Mouse (Mus musculus): ENCODE results near the gene Dbx2. TPM values are rescaled to one million over a fixed set of nuclear protein-coding genes. Genes with fewer than 3 reads are reported as not detected.

Gene Dbx2
- polyA plus RNA-seq, 1 experiment from 2014 or later: not detected

DNA sequence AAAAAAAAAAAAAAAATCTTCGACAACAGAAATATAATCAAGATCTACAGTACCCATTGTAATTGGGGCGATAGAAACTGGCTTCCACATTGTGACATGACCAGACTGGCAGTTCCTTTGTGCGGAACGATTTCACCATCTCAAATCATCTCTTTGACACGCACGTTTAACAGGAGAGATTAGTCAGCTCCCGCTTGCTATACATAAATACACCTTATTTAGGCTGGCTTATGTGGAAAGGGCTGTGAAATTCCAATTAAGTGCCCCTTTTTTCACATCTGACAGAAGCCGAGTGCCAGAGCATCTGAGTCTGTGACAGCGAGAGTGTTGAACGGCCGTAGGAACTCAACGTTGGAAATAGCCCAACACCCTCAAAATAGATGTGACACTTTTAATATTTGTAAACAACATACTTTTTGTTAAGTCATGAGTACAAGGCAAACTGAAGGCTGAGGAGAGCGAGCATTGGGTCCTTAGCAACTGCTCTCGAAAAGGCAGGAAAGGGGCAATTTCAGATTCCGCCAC, 12.2 kb downstream of the Dbx2 start:
- Histone ChIP-seq H3K9me3 (ENCODE audit: control insufficient read depth, low read length) (no peaks in the 10 kb centered on the region), H3K27ac (replicated peaks) (no peak overlapping the region), H3K4me1 (replicated peaks; ENCODE audit: control insufficient read depth, insufficient read depth) (no peaks in the 10 kb centered on the region), H3K27me3 (ENCODE audit: control insufficient read depth, insufficient read depth, low read length) (no peaks in the 10 kb centered on the region), H3K4me2 (replicated peaks; ENCODE audit: low read depth) (no peak overlapping the region), H3K36me3 (ENCODE audit: control insufficient read depth, insufficient read depth, low read length) (no peaks in the 10 kb centered on the region), H3K4me3 (ENCODE audit: low read depth, low read length) (no peak overlapping the region), H3K9ac (ENCODE audit: low read length) (no peak overlapping the region)
- TF ChIP-seq EP300 (optimal IDR thresholded peaks at IDR 0.05) (no peak), CTCF (IDR thresholded peaks at IDR 0.05; ENCODE audit: low read depth) (no peak)
- ATAC-seq (ENCODE audit: low FRiP score, low TSS enrichment) (no peak), DNase-seq (ENCODE audit: low spot score) (no peak)
- WGBS: 69% methylated on average over 15 of the region's 15 CpGs

DNA sequence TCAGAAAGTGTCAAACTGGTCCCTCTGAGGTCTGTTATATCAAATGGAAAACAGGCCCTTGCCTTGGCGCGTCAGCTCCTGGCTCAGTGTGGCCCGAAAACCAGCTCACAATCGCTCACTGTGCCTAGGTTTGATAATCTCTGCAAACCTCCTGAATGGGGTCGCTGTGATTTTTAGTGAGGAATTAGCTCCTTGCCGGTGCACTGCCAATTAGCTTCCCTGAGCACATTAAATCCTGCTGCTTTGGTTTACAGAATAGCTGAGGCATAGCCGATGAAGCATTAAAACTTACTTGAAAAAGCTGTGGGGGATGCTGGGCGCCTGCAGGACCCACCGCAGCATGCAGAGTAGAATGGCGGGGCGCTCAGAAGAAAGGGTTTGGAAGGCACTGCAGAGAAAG, 15.4 kb downstream of the Dbx2 start:
- no peaks in the 10 kb centered on the region for H3K9me3 ChIP-seq (ENCODE audit: control insufficient read depth, low read length)
- H3K4me1 ChIP-seq (replicated peaks; ENCODE audit: control insufficient read depth, insufficient read depth): no peaks in the 10 kb centered on the region
- no peaks in the 10 kb centered on the region for H3K36me3 ChIP-seq (ENCODE audit: control insufficient read depth, insufficient read depth, low read length)
- H3K4me2 ChIP-seq (replicated peaks; ENCODE audit: low read depth): no peak overlapping the region
- 36% methylated on average over 11 of the region's 11 CpGs for WGBS
- TF ChIP-seq CTCF (IDR thresholded peaks at IDR 0.05; ENCODE audit: low read depth) (no peak), EP300 (optimal IDR thresholded peaks at IDR 0.05) (no peak)
- no peak for DNase-seq (ENCODE audit: low spot score)
- H3K27ac ChIP-seq (replicated peaks): no peak overlapping the region
- H3K27me3 ChIP-seq (ENCODE audit: control insufficient read depth, insufficient read depth, low read length): no peaks in the 10 kb centered on the region
- H3K9ac ChIP-seq (ENCODE audit: low read length): no peak overlapping the region
- no peak for ATAC-seq (ENCODE audit: low FRiP score, low TSS enrichment)
- H3K4me3 ChIP-seq (ENCODE audit: low read depth, low read length): no peak overlapping the region

DNA sequence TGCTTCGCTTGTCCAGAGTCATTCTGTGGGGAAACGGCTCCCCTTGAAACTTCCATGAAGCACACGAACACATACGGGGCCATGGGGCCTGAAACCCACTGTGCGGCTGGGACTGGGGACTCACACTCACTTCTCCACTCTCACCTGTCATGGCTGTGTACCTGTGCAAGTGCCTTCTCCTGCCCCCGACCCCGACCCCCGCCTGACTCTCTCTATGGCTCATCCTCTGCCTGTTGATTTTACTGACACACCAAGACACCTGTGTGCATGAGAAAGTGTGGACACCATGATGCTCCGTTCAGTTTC, 16.0 kb downstream of the Dbx2 start:
- ATAC-seq (ENCODE audit: low FRiP score, low TSS enrichment): no peak

DNA sequence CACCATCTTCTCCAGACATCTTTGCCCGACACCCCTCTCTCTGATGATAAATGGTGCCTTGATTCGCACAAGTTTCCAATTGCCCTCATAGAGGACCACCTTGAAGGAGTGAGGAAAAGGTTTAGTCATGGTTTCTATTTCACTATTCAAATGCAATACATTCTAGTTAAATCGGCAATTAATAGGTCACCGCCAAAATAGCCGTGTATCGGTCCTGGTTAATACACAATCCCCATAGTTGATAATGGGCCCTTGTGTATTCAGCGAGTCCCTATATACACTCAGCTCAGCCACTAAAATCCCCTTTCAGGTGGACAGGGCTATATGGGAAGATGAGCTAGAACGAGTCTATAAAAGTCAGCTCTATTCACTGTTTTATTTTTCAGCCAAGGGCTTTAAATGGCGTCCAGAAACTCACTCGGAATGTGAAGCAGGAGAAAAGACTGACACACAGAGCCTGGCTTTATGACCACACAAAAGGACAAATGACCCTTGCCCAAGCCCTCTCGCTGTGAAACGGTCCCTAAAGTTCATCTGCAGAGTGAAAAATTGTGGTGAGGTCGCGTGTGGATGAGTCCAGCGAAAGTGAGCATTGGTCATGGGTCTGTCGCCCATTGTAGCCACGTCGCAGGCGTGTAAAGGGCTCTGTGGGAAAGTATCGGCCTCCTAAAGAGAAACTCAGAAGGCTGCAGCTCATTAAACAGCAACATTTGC, 16.5 kb downstream of the Dbx2 start:
- H3K36me3 ChIP-seq (ENCODE audit: control insufficient read depth, insufficient read depth, low read length): no peaks in the 10 kb centered on the region
- H3K4me1 ChIP-seq (replicated peaks; ENCODE audit: control insufficient read depth, insufficient read depth): no peaks in the 10 kb centered on the region
- H3K4me3 ChIP-seq (ENCODE audit: low read depth, low read length): no peak overlapping the region
- no peak for ATAC-seq (ENCODE audit: low FRiP score, low TSS enrichment)
- H3K9ac ChIP-seq (ENCODE audit: low read length): no peak overlapping the region
- no peak overlapping the region for H3K4me2 ChIP-seq (replicated peaks; ENCODE audit: low read depth)
- H3K27ac ChIP-seq (replicated peaks): no peak overlapping the region
- DNase-seq (ENCODE audit: low spot score): no peak
- no peaks in the 10 kb centered on the region for H3K27me3 ChIP-seq (ENCODE audit: control insufficient read depth, insufficient read depth, low read length)
- no peaks in the 10 kb centered on the region for H3K9me3 ChIP-seq (ENCODE audit: control insufficient read depth, low read length)
- TF ChIP-seq EP300 (optimal IDR thresholded peaks at IDR 0.05): no peak
- no peak for TF ChIP-seq CTCF (IDR thresholded peaks at IDR 0.05; ENCODE audit: low read depth)
- WGBS: 79% methylated on average over 20 of the region's 20 CpGs

More for the DNA sequence above, 16.0 kb downstream of the Dbx2 start:
- Histone ChIP-seq H3K36me3 (ENCODE audit: control insufficient read depth, insufficient read depth, low read length) (no peaks in the 10 kb centered on the region), H3K9ac (ENCODE audit: low read length) (no peak overlapping the region), H3K27ac (replicated peaks) (no peak overlapping the region), H3K4me2 (replicated peaks; ENCODE audit: low read depth) (no peak overlapping the region), H3K27me3 (ENCODE audit: control insufficient read depth, insufficient read depth, low read length) (no peaks in the 10 kb centered on the region), H3K4me1 (replicated peaks; ENCODE audit: control insufficient read depth, insufficient read depth) (no peaks in the 10 kb centered on the region), H3K4me3 (ENCODE audit: low read depth, low read length) (no peak overlapping the region), H3K9me3 (ENCODE audit: control insufficient read depth, low read length) (no peaks in the 10 kb centered on the region)
- 77% methylated on average over 9 of the region's 9 CpGs for WGBS
- TF ChIP-seq EP300 (optimal IDR thresholded peaks at IDR 0.05): no peak
- no peak for TF ChIP-seq CTCF (IDR thresholded peaks at IDR 0.05; ENCODE audit: low read depth)
- DNase-seq (ENCODE audit: low spot score): no peak

DNA sequence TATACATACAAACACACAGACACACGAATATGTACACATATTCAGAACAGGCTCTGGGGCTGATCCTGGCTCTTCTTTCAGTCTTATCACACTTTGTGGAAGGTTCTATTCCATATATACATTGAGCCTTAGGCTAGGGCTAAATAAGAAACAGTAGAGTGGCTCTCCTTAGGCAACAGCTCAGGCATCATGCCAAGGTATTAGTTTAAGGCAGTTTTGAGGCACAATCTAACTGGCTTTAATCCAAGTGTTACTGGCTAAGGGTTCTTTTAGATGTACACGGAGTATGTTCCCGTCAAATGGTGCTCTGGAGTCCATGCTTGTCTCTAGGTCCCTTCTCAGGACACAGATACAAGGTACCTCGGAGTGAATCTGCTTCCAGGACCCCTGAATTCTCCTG, 31.4 kb downstream of the Dbx2 start:
- no peak overlapping the region for H3K27ac ChIP-seq (replicated peaks)
- H3K4me2 ChIP-seq (replicated peaks; ENCODE audit: low read depth): no peak overlapping the region
- H3K36me3 ChIP-seq (ENCODE audit: control insufficient read depth, insufficient read depth, low read length): no peaks in the 10 kb centered on the region
- DNase-seq (ENCODE audit: low spot score) (no peak), ATAC-seq (ENCODE audit: low FRiP score, low TSS enrichment) (no peak)
- H3K4me3 ChIP-seq (ENCODE audit: low read depth, low read length): no peak overlapping the region
- H3K9ac ChIP-seq (ENCODE audit: low read length): no peak overlapping the region
- no peaks in the 10 kb centered on the region for H3K9me3 ChIP-seq (ENCODE audit: control insufficient read depth, low read length)
- H3K4me1 ChIP-seq (replicated peaks; ENCODE audit: control insufficient read depth, insufficient read depth): no peaks in the 10 kb centered on the region
- WGBS: 58% methylated on average over 4 of the region's 4 CpGs
- H3K27me3 ChIP-seq (ENCODE audit: control insufficient read depth, insufficient read depth, low read length): no peaks in the 10 kb centered on the region
- TF ChIP-seq CTCF (IDR thresholded peaks at IDR 0.05; ENCODE audit: low read depth) (no peak), EP300 (optimal IDR thresholded peaks at IDR 0.05) (no peak)

DNA sequence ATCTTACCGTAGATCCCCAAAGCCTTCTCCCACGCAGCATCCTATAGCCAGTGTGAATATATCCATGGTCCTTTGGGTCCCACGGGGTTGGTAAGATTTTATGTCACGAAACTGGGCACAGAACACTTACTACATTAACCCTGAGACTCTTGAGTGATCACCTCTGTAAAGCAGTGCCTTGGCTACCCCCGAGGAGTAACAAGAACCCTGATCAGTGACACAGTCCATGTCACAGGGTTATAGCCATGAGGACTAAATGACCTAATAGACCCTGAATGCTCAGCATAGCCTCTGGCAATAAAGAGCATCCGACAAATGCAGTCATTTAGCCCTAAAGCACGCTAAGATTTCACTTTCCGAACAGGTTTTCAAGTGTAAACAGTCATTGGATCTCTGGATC, 33.0 kb downstream of the Dbx2 start:
- H3K4me2 ChIP-seq (replicated peaks; ENCODE audit: low read depth): no peak overlapping the region
- WGBS: 67% methylated on average over 8 of the region's 8 CpGs
- no peaks in the 10 kb centered on the region for H3K27me3 ChIP-seq (ENCODE audit: control insufficient read depth, insufficient read depth, low read length)
- no peak overlapping the region for H3K4me3 ChIP-seq (ENCODE audit: low read depth, low read length)
- H3K9me3 ChIP-seq (ENCODE audit: control insufficient read depth, low read length): no peaks in the 10 kb centered on the region
- DNase-seq (ENCODE audit: low spot score) (no peak), ATAC-seq (ENCODE audit: low FRiP score, low TSS enrichment) (no peak)
- no peaks in the 10 kb centered on the region for H3K4me1 ChIP-seq (replicated peaks; ENCODE audit: control insufficient read depth, insufficient read depth)
- H3K27ac ChIP-seq (replicated peaks): no peak overlapping the region
- no peak overlapping the region for H3K9ac ChIP-seq (ENCODE audit: low read length)
- no peak for TF ChIP-seq CTCF (IDR thresholded peaks at IDR 0.05; ENCODE audit: low read depth)
- TF ChIP-seq EP300 (optimal IDR thresholded peaks at IDR 0.05): no peak
- no peaks in the 10 kb centered on the region for H3K36me3 ChIP-seq (ENCODE audit: control insufficient read depth, insufficient read depth, low read length)
